Mouse (Mus musculus) megakaryocyte-erythroid progenitor cell, adult 5 weeks (primary cell): ENCODE data around the gene Gja1. TPM values are rescaled to one million over a fixed set of nuclear protein-coding genes. Genes with fewer than 3 reads are reported as not detected.

ENCODE experiments used
- polyA plus RNA-seq: library from polyadenylated mRNA; stranded (reverse); fragments of >175 nt; gene quantifications from 2 replicates; pipeline ENCODE4 v1.2.3, GENCODE M21; 2012

Gene Gja1
- 0.31 and 3.8 TPM in 2 replicates for polyA plus RNA-seq

GRCm38 (mm10) chr10:56377097-56377965 is at the start of gene Gja1:
Gene Gja1 (plus strand): TSS chr10:56377330.

Other genes with a start within 250 kb of the Gja1 start
- gene Tbc1d32, start 148.6 kb upstream of the Gja1 start, polyA plus RNA-seq, result 0.02 and 0.16 TPM in 2 replicates